Mouse (Mus musculus): ENCODE data around the gene AB124611.
A peak's percentile ranks its signal among the peaks of the same experiment; 100 is the strongest.
"Not testable (repeated sequence)": the region's sequence is repeated elsewhere in the genome, so short reads cannot be mapped to it uniquely, and the experiment has no call there.

Gene AB124611

DNA sequence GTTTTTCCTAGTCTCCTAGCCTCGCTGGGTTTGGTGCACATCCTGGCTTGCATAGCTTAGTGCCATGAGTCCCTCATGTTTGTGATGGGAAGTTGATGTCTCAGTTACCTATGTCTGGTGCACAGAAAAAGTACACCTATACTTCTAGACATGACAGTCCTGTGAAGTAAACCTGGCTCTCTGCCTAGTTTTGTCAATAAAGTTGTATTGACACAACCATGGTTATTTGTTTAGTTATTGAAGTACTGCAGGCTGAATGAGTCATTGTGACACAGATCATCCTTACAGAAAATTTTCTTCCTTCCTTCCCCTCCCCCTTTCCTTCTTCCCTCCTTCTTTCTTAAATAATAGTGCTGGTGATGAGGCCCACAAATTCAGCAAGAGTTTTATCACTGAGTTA, 38.4 kb downstream of the AB124611 start:
- ATAC-seq (ENCODE audit: low TSS enrichment) = no peak

GRCm38 (mm10) chr9:21565004-21565586, 39.1 kb downstream of the AB124611 start:
- ATAC-seq (ENCODE audit: low TSS enrichment) = no peak

DNA sequence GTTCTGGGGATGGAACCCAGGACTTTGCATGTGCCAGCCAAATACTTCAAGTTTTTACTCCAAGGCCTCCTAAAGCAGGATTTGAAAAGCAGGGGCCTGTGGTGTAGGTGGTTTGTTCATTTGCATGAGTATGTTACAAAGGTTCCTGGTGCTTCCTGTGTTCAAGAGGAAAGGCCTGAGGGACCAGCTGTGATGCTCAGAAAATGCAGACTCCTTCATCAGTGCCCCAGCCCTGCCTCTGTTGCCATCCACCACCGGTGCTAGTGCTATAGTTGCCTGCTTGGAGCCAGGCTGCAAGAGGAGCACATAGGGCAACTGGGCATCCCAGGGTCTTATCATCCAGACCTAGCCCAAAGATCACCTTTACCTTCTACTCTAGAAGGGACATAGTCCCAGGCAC, 40.6 kb downstream of the AB124611 start:
- ATAC-seq (ENCODE audit: low TSS enrichment) = no peak

- no peak for ATAC-seq (ENCODE audit: low TSS enrichment)
These were observed 41.1 kb downstream of the AB124611 start for GRCm38 (mm10) chr9:21567051-21567450.

GRCm38 (mm10) chr9:21568657-21569255, 42.8 kb downstream of the AB124611 start:
- ATAC-seq (ENCODE audit: low TSS enrichment) = no peak

DNA sequence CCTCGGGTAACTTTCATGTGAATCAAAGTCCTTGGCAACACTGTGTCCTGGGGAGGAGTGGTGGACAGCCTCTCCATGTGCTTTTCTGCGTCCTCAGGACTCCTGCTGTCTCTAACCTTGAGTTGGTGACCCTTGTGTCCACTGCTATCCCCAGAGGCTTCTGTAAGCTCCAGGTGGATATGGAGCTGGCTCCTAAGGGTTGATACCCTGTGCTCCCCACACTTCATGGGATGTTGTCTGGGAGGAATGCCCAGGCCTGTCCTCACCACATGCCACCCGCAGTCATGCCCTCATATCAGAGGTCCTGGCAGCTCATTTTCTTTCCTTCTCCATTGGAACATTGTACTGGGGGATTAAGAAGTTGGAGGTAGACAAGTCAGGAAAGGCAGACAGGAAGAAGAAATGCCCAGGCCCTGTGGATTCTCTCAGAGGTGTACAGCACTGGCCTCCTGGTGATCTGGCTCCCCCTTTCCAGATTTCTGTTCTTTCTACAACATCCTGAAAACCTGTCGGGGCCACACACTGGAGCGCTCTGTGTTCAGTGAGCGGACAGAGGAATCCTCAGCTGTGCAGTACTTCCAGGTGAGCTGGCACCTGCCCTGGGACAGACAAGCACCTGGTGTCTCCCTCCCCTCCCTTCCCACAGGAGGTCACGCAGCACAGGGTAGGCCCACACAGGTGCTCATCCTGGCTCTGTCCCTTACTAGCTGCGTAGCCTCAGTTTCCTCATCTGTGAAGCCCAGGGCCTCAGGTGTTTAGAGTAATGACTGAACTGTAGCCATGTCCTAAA, 48.2 kb downstream of the AB124611 start:
- no peak for ATAC-seq (ENCODE audit: low TSS enrichment)

- no peak for ATAC-seq (ENCODE audit: low TSS enrichment)
These were observed 49.3 kb downstream of the AB124611 start for GRCm38 (mm10) chr9:21575253-21575652.

DNA sequence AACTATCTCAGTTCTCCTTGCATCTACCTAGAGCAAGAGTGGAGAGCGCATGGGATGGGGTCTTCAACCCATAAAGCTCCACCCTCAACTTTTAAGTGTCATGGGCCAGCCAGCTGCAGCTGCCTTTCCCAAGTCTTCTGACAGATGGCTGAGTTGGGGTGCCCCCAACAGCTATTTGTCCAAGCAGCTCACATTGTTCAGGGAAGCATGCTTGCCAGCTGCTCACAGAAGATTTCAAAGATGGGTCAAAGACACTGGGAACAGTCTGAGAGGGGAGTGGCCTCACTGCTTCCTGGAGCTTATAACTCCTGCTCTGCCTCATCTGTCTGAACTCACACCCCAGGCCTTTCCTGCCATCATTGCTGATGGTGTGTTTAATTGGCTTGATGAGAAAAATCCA, 50.3 kb downstream of the AB124611 start:
- no peak for ATAC-seq (ENCODE audit: low TSS enrichment)

GRCm38 (mm10) chr9:21578226-21578625, 52.2 kb downstream of the AB124611 start:
- no peak for ATAC-seq (ENCODE audit: low TSS enrichment)

- no peak for ATAC-seq (ENCODE audit: low TSS enrichment)
These were observed 59.4 kb downstream of the AB124611 start for GRCm38 (mm10) chr9:21585401-21585800.

GRCm38 (mm10) chr9:21587678-21588349, 61.8 kb downstream of the AB124611 start:
- ATAC-seq (ENCODE audit: low TSS enrichment) = peak; percentile 3; the same call in 1 of the 2 replicates

DNA sequence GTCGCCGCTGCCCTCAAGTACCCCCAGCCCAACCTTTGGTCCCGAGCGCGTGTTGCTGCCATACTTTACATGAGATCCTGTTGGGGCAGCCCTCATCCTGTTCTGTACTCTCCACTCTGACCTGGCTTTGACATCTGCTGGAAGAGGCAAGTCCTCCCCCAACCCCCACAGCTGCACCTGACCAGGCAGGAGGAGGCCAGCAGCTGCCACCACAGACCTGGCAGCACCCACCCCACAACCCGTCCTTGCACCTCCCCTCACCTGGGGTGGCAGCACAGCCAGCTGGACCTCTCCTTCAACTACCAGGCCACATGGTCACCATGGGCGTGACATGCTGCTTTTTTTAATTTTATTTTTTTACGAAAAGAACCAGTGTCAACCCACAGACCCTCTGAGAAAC, 62.4 kb downstream of the AB124611 start:
- ATAC-seq (ENCODE audit: low TSS enrichment) = no peak

DNA sequence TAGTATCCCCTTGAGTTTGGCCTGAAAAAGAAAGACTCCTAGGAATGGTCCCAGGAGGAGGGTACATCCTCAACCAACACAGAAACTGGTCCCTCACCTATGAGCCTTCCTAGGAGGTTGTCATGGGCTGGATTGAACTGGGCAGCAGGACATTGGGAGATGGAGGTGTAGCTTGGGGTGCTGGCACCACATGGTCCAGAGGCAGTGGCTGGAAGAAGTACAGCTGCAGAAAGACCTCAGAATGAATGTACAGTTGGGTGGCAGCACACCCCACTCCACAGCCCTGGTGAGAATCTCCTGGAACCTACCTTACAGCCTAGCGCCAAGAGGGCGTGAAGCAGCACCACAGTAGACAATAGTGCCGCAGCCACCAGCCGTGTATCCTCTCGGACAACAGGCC, 63.6 kb downstream of the AB124611 start:
- no peak for ATAC-seq (ENCODE audit: low TSS enrichment)

DNA sequence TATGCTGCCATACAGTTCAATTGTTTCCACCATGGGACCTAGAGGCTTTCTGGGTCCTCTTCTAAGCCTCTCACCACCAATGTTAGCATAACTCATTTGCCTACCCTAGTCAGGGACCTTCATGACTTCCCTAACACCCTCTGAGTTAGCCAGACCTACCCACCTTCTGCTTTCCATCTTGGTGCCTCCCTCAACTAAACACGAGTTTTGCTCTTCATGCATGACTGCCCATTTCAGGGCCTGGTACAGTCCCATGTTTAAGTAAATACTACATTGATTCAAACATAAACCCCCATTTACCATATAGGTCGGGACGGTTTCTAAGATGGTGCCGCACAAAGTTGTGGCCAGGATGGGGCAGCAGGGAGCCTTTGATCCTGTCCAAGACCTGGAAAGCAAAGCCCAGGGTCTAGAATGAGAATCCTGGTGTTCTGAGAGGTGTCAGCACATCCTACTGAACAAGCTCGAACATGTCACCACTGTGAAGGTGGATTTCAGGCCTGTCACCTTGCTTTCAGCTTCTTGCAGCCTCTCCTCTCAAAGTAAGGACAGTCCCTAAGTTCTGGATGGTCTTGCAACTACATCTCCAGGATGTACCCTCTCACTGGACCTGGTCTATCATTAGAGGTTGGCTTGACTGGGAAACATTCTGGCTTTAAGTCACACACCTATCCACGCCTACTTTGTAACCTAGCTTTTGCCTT, 65.3 kb downstream of the AB124611 start:
- no peak for ATAC-seq (ENCODE audit: low TSS enrichment)

GRCm38 (mm10) chr9:21591831-21592702, 66.1 kb downstream of the AB124611 start:
- ATAC-seq (ENCODE audit: low TSS enrichment) = peak; percentile 53

DNA sequence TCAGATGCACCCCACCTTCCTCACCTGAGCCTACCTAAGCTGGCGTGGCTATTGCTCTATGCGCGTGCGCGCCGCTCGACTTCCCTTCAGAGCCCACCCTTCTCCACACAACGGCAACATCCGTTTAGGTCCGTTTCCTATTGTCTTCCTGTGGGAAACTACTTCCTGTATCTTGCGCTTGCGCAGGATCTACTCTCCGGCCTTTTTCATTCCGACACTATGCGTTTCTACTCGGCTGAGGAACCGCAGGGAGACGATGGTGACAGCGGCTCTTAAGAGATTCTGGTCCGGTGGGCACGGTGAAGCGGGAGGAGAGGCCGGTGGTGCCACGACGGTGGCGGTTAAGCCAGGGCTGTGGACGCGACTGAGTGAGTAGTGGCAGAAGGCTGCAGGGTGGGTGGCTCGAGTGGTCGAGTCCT, 66.7 kb downstream of the AB124611 start, which contains the start of the genes Timm29 and Yipf2:
Gene Timm29 (plus strand): TSS at position 20 of the 419 bp plus-strand sequence.
Gene Yipf2 (minus strand): TSS at position 126 of the 419 bp plus-strand sequence.
- ATAC-seq (ENCODE audit: low TSS enrichment) = peak; percentile 76

DNA sequence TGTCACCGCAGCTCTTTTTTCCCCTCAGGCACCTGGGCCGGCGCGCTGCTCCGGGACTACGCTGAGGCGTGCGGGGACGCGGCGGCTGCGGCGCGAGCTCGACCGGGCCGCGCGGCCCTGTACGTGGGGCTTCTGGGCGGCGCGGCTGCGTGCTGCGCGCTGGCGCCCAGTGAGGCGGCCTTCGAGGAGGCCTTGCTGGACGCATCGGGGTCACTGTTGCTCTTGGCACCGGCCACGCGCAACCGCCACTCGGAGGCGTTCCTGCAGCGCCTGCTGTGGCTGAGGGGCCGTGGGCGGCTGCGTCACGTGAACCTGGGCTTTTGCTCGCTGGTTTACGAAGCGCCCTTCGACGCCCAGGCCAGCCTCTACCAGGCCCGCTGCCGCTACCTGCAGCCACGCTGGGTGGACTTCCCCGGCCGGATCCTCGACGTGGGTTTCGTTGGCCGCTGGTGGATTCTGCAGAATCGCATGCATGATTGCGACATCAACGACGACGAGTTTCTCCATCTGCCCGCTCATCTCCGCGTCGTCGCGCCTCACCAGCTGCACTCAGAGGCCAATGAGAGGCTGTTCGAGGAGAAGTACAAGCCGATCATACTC, 67.2 kb downstream of the AB124611 start:
- peak; percentile 32 for ATAC-seq (ENCODE audit: low TSS enrichment)

DNA sequence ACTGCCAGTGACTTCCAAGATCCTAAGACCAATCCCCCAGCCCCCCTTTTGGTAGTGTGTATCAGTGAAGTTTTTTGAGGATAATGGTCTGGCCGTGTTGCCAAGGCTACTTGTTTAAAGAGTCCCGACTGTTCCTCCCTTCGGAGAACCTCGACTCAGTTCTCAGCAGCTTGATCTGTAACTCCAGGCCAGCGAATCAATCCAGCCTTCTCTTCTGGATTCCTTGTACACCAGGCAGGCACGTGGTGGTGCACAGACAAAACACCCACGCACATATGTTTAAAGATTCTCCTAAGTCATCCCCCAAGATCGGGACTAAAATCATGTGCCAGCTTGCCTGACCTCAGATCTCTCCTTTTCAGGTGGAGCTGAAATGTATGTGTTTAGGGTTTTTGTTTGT, 68.4 kb downstream of the AB124611 start:
- ATAC-seq (ENCODE audit: low TSS enrichment) = not testable (repeated sequence)

DNA sequence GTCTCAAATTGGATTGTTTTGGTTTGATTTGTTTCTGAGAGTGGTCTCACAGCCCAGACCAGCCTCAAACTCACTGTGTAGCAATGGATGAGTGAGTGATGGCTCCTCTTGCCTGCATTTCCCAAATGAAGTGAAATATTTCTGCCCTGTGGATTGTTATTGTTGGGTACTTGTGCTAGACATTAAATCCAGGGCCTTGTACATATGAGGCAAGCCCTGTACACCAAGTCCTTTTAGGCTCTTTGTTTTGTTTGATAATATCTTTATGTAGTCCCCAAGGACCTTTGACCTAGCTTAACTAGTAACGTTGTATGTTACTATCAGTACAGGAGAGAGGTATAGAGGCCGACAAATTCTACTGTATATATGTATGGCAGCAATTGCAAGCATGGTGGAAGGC, 68.9 kb downstream of the AB124611 start:
- ATAC-seq (ENCODE audit: low TSS enrichment) = no peak
